Mouse (Mus musculus) 3T3-L1 (cell line): Measurements from ENCODE around the gene Wipf1.

ENCODE experiments used
- DNase-seq: peaks from one replicate; pipeline ENCODE4 v3.0.0-alpha.2; 2015; ENCODE audit warnings: low read depth, low spot score

Wipf1 gene

DNA sequence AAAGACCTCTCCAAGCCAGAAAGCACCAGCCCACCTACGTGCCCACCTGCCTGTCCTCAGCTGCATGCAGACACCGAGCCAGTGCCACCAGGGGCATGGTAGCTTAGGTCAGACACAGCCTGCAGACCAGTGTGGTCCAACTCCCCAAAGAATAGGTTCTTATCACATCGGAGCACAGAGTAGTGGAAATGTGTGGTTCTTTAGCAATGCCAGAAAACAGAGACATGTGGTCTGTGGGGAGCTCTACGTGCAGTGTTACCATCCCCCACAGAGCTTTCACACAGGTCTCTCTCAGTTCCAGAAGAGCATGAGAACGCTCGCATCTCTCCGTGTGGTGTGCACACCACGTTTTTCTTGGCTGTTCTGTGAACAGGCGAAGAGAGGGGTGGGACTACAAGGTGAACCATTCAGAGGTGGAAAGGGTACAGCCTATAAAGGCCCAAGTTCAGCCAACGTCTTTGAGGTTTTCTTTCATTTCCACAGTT lies 59.3 kb downstream of the Wipf1 start:
- DNase-seq = no peak

DNA sequence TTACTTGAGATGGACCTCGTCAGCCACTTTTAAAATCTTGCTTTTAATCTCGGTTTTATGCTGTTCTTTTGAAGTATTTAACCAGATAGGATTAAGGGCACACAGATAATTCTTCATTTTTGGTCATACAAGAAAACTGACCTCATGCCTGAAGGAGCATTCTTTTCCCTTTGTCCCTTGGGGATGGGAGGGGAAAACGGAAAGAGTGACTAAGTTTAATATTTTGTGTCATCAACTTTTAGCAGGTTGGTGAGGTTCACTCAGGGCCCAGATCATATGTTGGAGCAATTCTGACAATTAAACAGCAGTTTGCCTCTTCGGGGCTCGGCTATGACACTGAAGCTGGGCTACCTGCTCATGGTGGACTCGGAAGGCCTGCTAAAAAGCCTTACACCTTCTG lies 60.0 kb downstream of the Wipf1 start:
- peak; percentile 70 for DNase-seq

DNA sequence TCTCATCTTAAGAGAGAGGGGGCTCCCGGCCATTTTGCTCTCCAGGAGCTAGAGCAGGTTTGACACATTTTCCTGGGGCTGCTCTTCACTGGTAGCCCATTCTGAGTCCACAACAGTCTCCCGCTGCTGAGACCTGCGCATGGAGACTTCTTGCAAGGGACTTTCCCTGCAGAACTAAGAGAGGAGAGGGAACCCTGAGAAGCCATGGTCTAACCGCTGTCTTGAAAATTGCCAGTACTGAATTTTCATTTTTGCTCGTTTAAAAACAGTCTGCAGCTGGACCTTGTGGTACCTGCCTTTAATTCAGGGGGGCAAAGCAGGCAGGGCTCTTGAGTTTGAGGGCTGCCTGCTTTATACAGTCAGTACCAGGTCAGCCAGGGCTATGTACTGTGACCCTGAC lies 60.5 kb downstream of the Wipf1 start:
- DNase-seq = no peak

DNA sequence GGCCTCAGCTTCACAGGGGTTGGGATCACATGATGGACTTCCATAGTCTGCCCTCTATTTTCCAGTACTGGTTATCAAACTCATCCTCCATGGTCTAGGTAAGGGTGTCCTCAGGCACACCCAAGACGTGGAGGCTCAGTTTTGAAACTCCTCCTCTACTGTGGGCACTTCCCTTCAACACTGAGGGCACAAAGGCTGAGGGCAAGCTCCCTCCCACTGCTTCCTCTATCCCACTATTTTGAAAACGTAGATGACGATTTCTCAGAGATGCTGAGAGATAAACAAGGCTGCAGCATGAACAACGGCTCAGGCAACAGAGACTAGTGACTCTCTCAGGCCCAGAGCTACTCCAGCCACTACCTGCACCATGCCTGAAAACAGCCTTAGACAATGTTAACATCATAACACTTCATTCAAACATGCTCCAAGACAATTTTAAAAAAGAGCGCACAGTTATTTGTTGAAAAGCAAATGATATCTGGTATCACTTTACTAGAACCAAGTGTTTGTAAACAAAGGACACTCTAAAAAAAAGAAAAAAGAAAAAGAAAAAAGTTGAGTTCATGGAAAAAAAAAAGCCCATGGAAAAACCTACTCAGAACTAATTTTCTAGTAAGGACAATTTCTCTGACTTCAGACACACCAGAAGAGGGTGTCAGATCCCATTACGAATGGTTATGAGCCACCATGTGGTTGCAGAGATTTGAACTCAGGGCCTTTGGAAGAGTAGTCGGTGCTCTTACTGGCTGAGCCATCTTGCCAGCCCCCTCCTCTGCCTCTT lies 62.3 kb downstream of the Wipf1 start:
- no peak for DNase-seq

DNA sequence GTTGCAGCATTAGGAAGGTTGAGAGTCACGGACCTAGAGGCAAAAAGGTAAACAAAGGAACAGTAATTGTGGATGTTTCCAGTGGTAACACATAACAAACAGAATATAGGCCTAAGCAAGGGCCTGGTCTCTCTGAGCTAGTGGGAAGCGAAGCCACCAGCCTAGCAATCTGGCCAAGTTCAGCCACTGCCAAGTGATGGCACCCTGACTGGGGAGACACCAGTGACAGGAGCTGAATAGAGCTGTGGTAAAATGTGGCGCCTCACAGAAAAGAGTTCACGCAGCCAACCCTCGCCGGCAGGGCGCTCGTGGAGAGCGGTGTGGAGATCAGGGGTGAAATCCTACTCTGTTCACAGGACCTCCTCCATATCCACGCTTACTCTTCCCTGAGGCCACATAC lies 63.1 kb downstream of the Wipf1 start:
- no peak for DNase-seq

DNA sequence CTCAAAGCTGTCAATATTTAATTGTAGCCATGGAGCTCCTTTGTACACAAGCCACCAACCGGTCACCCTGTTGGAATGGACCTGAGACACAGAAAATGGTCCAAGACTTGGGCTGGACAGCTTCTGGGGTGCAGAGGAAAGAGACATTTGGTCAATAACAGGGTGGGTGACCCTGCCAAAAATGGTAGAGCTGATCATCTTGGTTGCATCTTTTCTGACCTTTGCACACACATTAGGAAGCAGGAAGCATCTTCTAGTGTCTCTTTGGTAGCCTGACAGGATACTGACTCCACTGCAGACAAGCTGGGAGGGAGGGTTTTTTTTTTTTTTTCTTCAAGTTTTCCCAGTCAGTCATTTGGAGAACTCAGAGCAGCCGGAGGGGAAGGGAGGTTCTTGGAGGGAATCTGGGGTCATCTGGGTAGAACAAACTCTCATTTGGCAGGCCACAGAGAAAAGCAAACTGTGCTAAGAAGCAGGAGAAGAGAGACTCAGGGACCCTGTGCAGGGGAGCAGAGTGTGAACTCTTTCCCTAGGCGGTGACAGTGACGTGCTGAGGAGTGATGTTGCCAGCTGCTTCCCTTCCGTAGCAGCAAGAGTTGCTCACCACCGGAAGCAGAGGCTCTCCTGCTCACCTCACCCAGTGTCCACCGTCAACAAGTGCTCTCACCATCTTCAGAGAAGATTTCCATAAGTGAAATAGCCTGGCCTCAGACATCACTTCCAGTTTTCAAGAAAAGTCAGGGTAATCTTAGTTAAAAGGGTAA lies 65.9 kb downstream of the Wipf1 start:
- DNase-seq = no peak

DNA sequence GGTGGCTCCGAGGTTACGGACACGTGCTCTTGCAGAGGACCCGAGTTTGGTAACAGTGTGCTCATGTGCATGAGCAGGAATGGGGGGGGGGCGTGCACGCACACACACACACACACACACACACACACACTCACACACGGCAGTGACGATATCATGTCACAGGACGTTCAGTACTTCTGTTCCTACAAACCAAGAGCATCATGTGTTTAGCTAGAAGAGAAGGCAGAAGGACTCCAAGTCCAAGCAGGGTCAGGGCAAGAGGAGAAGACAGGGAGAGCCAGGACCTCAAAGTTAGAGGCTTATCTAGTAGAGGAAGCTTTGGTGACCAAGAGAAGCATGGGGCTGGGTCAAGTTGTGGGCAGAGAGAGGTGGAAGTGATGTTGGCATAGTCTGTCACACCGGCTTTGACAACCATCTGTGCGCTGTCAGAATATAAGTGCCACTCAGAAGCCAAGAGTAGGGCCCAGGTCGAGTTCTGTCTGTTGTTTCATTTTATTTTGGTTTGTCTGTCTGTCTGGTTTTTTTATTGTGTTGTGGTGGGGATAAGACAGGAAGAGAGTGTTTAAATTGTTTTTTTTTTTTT lies 66.7 kb downstream of the Wipf1 start:
- DNase-seq = no peak

DNA sequence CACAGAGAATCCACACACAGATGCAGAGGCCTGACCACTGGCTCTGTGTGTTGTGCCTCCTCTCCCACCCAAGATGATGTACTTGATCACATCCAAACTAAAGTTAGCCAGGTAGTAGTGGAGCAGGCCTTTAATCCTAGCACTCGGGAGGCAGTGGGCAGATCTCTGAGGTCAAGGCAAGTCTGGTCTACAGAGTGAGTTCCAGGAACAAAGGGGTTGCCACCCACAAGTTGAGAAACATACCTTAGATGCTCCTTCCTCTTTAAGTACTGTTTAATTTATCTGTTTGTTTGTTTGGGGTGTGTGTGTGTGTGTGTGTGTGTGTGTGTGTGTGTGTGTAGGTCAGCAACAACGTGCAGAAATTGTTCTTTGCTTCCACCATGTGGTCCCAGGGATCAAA lies 67.3 kb downstream of the Wipf1 start:
- no peak for DNase-seq

DNA sequence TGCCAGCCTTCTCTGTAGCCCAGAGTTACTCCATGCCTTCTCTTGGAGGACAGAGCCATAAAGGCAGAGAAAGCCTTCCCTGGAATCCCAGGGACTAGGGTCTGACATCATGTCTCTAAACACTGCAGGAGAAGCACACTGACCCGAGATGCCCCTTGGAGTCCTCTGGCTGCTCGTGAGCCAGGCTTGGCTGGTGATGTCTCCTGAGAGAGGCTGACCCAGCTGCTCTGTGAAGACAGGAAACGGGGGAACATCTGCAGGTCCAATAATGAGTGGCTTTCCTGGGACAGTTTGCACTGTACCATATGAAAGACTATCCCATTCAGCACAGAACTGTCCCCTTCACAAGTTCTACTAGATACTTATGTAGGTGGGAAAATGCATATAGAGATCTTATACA lies 69.4 kb downstream of the Wipf1 start:
- DNase-seq = no peak

DNA sequence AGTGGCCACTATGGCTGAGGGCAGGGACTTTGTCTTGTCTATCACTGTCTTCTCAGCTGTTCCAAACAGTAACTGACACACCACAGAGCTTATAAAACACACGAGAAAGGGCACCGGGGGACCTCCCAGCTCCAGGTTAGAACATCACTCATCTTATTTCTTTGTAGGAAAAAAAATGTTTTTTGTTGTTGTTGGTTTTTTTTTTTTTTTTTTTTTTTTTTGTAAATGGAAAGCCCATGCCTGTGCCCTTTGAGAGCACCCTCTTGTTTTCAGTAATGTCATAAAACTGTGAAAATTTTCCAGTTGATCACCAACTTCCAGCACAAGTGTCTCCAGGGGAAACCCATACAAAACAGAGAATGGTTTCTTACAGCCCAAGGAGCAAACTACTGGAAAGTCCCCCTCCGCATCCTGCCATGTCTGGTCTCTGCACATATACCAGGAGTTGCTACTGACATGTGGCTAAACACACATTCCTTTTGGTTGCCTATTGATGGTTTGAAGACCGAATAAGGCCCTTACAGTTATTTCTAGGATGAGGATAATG lies 69.9 kb downstream of the Wipf1 start:
- no peak for DNase-seq

DNA sequence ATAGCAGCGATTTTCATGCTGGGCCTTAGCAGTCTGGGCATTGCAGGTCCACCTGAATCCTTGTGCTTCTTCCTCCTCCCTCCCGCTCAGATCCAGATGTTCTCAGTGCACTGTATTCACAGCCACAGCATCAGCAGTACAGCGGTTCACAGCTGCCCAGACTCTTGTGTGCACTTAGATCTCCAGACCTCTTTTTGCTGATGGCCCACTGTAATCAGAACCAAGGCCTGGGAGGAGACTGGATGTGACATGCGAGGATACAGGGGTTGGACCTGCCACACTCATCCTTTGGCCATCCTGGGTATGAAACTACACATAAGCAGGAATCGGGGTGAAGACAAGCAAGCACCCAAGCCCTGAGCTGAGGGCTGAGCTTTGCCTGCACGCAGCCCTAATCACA lies 72.6 kb downstream of the Wipf1 start:
- DNase-seq = no peak

DNA sequence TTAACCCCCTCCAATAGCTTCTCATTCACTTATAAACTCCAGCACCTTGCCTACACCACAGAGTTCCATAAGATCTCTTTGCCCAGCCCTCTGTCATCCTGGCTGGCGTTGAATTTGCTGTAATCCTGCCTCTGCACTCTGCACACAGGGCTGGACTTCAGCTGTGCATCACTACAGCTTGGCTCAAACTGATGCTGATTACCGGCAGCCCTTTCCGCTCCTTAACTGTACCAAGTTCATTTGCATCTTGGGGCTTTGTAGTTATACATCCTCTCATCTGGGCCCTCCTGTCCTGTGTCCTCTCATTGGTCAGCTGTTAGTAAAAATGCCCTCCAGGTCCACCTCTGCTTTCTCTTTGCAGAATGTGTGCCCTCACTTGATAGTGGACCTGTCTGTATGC lies 73.4 kb downstream of the Wipf1 start:
- no peak for DNase-seq

DNA sequence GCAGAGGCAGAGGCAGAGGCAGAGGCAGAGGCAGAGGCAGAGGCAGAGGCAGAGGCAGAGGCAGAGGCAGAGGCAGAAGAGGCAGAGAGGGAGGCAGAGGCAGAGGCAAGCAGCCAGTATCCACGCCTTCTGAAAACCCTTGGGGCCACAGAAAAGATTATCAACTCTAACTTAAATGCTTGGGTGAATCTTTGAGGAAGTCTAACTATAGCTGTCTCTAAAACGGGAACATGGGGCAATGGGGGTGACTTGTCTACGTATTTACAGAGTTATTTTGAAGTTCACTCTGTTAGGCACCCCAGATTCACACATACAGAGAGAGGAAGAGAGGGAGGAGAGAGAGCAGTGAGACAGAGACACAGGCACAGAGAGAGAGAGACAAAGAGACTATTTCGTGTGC lies 74.0 kb downstream of the Wipf1 start:
- no peak for DNase-seq

DNA sequence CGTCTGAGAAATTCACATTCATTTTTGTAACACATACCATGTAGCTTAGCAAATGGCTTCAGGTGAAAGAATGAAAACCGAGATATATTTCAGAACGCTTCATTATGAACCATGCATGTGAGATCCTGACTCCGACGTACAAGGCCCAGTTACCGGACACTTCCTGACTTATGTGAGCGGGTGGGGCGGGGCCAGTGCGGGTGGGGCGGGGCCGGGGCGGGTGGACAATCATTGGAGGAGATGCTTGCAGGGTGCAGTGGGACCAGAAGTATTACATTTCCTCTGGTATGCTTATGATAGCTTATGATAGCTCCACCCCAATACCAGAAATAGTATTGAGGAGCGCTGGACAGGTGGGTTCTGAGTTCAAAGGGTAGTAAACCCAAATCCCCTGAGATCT lies 74.9 kb downstream of the Wipf1 start:
- DNase-seq = no peak

DNA sequence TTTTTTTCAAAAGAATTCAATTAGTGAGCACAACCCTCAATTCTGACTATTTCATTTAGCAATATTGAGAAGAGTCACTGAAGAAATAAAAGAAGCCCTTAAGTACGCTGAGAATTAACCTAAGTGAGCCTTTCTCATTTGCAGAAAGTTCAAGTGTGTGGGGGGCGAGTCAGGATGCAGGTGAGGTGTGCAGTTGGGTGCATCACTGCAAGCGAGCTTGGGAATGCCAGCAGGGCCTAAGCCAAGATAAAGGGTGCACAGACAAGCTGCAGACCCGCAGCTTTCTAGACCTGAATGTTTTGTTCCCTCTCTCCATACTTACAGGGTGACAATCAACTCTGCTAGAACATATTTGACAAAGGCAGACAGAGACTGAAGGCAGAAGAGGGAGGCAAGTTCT lies 75.3 kb downstream of the Wipf1 start:
- DNase-seq = no peak

DNA sequence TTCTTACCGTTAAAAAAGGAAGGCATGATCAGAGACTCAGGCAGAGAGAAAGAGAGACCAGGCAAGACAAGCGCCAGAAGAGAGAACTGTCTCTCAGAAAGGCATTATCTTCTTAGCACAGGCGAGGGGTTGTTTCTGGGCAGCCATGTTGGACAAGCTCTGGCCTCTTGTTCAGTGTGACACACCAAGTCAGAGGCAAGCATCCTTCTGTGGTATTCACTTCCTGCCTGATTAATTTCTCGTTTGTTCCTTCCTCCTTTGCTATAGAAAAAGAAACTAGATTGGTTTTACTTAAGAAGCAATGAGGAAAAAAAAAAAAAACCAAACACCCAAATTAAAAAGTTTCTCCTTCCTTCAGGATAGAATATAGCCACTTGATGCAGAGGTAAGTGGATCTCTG lies 75.8 kb downstream of the Wipf1 start:
- no peak for DNase-seq

DNA sequence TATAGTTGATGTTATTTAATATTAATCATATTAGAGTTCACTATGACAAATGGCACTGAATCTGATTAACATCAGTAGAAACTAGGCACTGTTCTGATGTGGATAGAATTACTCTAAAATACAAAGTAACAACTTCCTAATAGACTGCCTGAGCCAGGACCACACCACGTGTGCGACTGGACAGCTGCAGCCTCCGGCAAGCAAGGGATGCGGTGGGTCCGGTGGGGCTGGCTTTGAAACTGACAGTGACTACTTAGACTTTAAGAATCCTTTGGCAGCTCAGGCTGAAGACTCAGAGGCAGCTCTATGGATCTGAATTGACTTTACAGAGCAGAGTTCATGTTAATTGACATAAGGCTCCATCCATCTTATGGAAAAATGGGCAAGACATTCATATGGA lies 76.4 kb downstream of the Wipf1 start:
- no peak for DNase-seq

DNA sequence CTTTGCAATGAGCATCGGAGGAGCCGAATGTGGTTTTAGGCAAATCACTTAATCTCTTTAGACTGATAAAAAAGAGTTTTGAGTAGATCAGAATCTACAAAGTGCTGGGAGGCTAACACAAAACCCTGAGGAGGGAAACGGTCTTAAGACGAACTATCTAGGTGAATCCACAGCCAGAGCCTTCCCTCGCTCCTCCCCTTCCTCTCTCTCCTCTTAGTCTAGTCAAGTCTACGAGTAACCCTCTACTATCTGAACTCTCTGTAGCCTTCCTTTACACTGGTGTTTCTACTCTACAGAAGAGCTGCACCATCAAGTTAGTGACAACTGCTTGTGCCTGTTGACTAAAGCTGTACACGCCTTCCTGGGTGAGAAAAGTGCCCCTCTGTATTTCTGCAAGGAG lies 77.0 kb downstream of the Wipf1 start:
- DNase-seq = no peak

DNA sequence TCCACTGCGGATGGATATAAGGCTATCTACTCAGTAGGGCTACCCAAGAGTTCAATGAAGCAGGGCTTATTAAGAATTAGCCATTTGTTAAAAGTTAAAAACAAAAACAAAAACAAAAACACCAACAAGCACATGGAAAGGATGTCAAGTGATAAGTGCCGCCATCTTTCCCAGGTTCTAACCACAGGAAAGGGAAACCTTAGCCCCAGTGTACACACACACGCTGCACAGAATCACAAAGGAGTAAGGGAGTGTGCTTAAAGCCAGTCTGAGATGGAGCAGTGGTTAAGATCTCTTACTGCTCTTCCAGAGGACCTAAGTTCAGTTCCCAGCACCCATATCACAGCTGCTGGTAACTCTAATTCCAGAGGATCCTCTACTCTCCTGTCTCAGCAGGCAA lies 78.0 kb downstream of the Wipf1 start:
- DNase-seq = no peak

DNA sequence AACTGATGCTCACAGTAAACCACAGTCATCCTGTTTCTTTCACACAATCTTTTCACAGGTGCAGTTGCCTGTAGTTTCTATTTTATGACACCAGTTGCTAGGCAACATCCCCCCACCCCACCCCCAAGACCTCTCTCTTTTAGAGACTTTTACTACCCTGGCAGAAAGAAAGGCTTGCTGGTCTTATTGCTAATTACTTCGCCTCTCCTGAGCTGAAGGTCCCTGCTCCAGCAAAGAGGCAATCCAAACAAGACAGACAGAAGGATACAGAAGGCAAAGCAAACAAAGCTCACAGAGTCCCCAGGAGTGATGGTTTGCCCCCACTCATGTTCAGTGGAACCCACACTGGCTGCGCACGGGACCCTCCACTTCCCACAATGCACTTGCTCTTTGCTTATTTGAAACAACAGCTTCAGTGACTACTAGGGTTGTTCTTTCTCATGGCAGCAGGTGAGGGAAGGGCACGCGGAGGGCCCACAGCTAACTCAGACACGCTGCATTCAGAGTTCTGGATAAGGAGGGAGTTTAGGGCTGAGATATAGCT lies 79.3 kb downstream of the Wipf1 start:
- no peak for DNase-seq

DNA sequence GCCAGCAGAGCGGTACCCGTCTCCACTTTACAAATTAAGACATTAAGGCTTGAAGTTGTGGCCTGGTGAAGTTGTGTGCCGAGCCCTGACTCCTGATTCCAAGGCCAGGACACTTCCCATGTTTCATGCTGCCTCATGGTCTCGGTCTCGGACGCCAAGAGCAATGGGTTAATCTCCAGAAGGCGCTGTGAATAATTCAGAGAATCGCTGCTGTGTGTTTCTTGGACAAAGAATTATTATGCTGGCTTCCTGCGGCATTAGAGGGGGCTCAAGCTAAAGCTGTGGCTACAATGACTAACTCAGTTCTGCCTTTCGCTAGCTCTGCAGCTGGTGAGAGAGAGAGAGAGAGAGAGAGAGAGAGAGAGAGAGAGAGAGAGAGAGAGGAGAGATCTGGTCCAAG lies 85.5 kb downstream of the Wipf1 start:
- DNase-seq = no peak

DNA sequence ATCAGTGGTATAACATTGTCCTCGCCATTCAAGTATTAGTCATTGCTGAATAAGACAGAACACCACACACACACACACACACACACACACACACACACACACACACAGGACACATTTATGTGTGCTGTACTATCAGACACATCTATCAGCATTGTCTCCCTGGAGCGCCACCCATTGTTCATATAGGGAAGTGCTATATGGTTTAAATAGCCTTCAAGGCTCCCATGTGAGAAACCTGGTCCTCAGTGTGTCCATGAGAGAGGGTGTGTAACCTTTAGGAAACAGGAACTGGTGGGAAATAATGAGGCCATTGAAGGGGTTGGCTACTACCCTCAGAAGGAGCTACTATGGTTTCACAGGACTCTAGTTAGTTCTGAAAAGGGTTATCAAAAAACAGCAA lies 87.5 kb downstream of the Wipf1 start:
- peak; percentile 30 for DNase-seq
